Mouse (Mus musculus) mouse trophoblast stem cell (cell line): ENCODE measurements around the gene Sdk1.

ENCODE experiments used
- in situ Hi-C, 2 experiments: fragments of 300-500 bp; cut with MseI, MboI; formaldehyde crosslinking; loops; 2 replicates in 1 of 2; 3 replicates in 1 of 2; pipeline ENCODE4 v1.15.1; 2025

The Sdk1 gene

GRCm38 (mm10) chr5:141994192-141994591, 752.9 kb downstream of the Sdk1 start:
- in situ Hi-C loops: no loop called here

- in situ Hi-C loops: no loop called here
Measured at GRCm38 (mm10) chr5:142000247-142000646, 759.0 kb downstream of the Sdk1 start.

GRCm38 (mm10) chr5:142001131-142001530, 759.8 kb downstream of the Sdk1 start:
- in situ Hi-C loops: no loop called here

GRCm38 (mm10) chr5:142001973-142002372, 760.7 kb downstream of the Sdk1 start:
- in situ Hi-C loops: no loop called here

- in situ Hi-C loops: no loop called here
Measured at GRCm38 (mm10) chr5:142010189-142010588, 768.9 kb downstream of the Sdk1 start.

- in situ Hi-C loops: no loop called here
Measured at GRCm38 (mm10) chr5:142017001-142017400, 775.7 kb downstream of the Sdk1 start.

GRCm38 (mm10) chr5:142022877-142023580, 781.7 kb downstream of the Sdk1 start:
- in situ Hi-C loops: no loop called here

- in situ Hi-C loops: no loop called here
Measured at GRCm38 (mm10) chr5:142024448-142024847, 783.2 kb downstream of the Sdk1 start.

GRCm38 (mm10) chr5:142036536-142036935, 795.2 kb downstream of the Sdk1 start:
- in situ Hi-C loops: no loop called here

- in situ Hi-C loops: no loop called here
Measured at GRCm38 (mm10) chr5:142039236-142039635, 797.9 kb downstream of the Sdk1 start.

- in situ Hi-C loops: no loop called here
Measured at GRCm38 (mm10) chr5:142039891-142040530, 798.7 kb downstream of the Sdk1 start.

- in situ Hi-C loops: no loop called here
Measured at GRCm38 (mm10) chr5:142041226-142041802, 800.0 kb downstream of the Sdk1 start.

GRCm38 (mm10) chr5:142061781-142062180, 820.5 kb downstream of the Sdk1 start:
- in situ Hi-C loops: no loop called here

GRCm38 (mm10) chr5:142071322-142071721, 830.0 kb downstream of the Sdk1 start:
- in situ Hi-C loops: no loop called here

GRCm38 (mm10) chr5:142073901-142074300, 832.6 kb downstream of the Sdk1 start:
- in situ Hi-C loops: no loop called here

- in situ Hi-C loops: no loop called here
Measured at GRCm38 (mm10) chr5:142074561-142075500, 833.5 kb downstream of the Sdk1 start.

GRCm38 (mm10) chr5:142080661-142081060, 839.4 kb downstream of the Sdk1 start:
- in situ Hi-C loops: no loop called here

GRCm38 (mm10) chr5:142081076-142081475, 839.8 kb downstream of the Sdk1 start:
- in situ Hi-C loops: no loop called here

- in situ Hi-C loops: no loop called here
Measured at GRCm38 (mm10) chr5:142096377-142096841, 855.1 kb downstream of the Sdk1 start.

GRCm38 (mm10) chr5:142100176-142100575, 858.9 kb downstream of the Sdk1 start:
- in situ Hi-C loops: no loop called here

GRCm38 (mm10) chr5:142107434-142107833, 866.1 kb downstream of the Sdk1 start:
- in situ Hi-C loops: no loop called here

- in situ Hi-C loops: no loop called here
Measured at GRCm38 (mm10) chr5:142111989-142112388, 870.7 kb downstream of the Sdk1 start.
